Mouse (Mus musculus): Measurements from ENCODE around the gene Numbl.
A peak's percentile ranks its signal among the peaks of the same experiment; 100 is the strongest.

DNA sequence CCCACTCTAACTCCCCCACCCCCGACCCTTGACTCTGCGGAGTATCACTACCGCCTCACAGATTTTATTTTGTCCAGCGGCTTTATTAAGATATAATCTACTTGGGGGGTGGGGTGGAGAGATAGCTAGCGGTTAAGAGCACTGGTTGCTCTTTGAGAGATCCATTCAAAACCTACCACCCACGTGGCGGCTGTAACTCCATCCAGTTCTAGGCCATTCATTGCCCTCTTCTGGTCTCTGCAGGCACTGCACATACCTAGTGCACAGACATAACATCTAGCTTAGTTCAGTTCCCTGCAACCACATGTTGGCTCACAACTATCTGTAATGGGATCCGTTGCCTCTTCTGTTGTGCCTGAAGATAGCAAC is 27.4 kb downstream of the Numbl start:
- TF ChIP-seq POLR2A (IDR thresholded peaks at IDR 0.05; ENCODE audit: low read depth, low read length) (no peak), CTCF (IDR thresholded peaks at IDR 0.05; ENCODE audit: borderline replicate concordance, insufficient read depth, low read length) (peak; percentile 35; the same call in 1 of the 2 replicates)

All from embryonic fibroblast, embryonic 13.5 days (primary cell).